In genomic region chr2:38142905-38143304, GRCm38 (mm10) we compare ENCODE assay signal across 19 mouse cellular contexts.
DNase-seq lines count a peak whose midpoint lies in the region; ATAC-seq and TF ChIP-seq lines count a peak whose summit lies in the region.
"Had no signal": no experiment of that assay in that cellular context is flagged by ENCODE, and none has a peak within 500 bp of the region (broad histone marks: within the 10 kb centered on the region; RNA-seq: fewer than 3 reads in every experiment).

No protein-coding gene starts in this region.

- DNase-seq in liver, postnatal 0 days = no peak
- DNase-seq in forebrain, embryonic 11.5 days (ENCODE audit: low spot score) = no peak
- DNase-seq in hindbrain, embryonic 14.5 days (ENCODE audit: low spot score) = no peak
- DNase-seq in frontal cortex, postnatal 14 days (ENCODE audit: low spot score in 2 of 2) = no peak
- DNase-seq: adrenal gland, adult 8-10 months; cerebellum, postnatal 10 days; heart, postnatal 14 days; kidney, postnatal 4 days; lung, postnatal 4 days; right cerebral cortex, adult 18-20 months had no signal

- no peaks in the 10 kb centered on the region for H3K36me3 ChIP-seq in liver, embryonic 12.5 days
- H3K36me3 ChIP-seq in liver, postnatal 0 days (replicated peaks; ENCODE audit: insufficient read depth, low read length) = no peaks in the 10 kb centered on the region
- no peaks in the 10 kb centered on the region for H3K36me3 ChIP-seq in forebrain, embryonic 11.5 days (ENCODE audit: control insufficient read depth, insufficient read depth, low read length)
- H3K36me3 ChIP-seq in forebrain, embryonic 15.5 days = no peaks in the 10 kb centered on the region
- no peaks in the 10 kb centered on the region for H3K36me3 ChIP-seq in midbrain, embryonic 16.5 days (ENCODE audit: control insufficient read depth, insufficient read depth, low read length)
- H3K36me3 ChIP-seq in hindbrain, embryonic 14.5 days (replicated peaks; ENCODE audit: control insufficient read depth, insufficient read depth) = no peaks in the 10 kb centered on the region
- H3K36me3 ChIP-seq: heart, embryonic 12.5 days; hindbrain, embryonic 15.5 days; intestine, embryonic 15.5 days; kidney, embryonic 15.5 days; limb, embryonic 15.5 days; lung, embryonic 15.5 days had no signal

- H3K9ac ChIP-seq in liver, embryonic 12.5 days = no peak overlapping the region
- no peak overlapping the region for H3K9ac ChIP-seq in liver, postnatal 0 days (replicated peaks)
- no peak overlapping the region for H3K9ac ChIP-seq in forebrain, embryonic 11.5 days (ENCODE audit: low read length)
- no peak overlapping the region; the same call in 1 of the 2 replicates for H3K9ac ChIP-seq in forebrain, embryonic 15.5 days (replicated peaks)
- H3K9ac ChIP-seq in midbrain, embryonic 16.5 days (ENCODE audit: low read depth, low read length) = no peak overlapping the region
- H3K9ac ChIP-seq in hindbrain, embryonic 14.5 days = no peak overlapping the region
- H3K9ac ChIP-seq: heart, embryonic 12.5 days; hindbrain, embryonic 15.5 days; intestine, embryonic 15.5 days; kidney, embryonic 15.5 days; limb, embryonic 15.5 days; lung, embryonic 15.5 days had no signal

- ATAC-seq in liver, embryonic 12.5 days = no peak
- no peak for ATAC-seq in liver, postnatal 0 days
- no peak for ATAC-seq in forebrain, embryonic 11.5 days (replicated peaks; ENCODE audit: low FRiP score)
- ATAC-seq in forebrain, embryonic 15.5 days (replicated peaks) = peak; percentile 26; the same call in 1 of the 2 replicates
- 0 out of 2 replicates have a peak, but pooled peaks have one; percentile 34 for ATAC-seq in midbrain, embryonic 16.5 days
- no peak for ATAC-seq in hindbrain, embryonic 14.5 days (ENCODE audit: low FRiP score)
- ATAC-seq: intestine, embryonic 15.5 days had no signal

- peaks cover 38% of the 10 kb centered on the region for H3K4me1 ChIP-seq in liver, embryonic 12.5 days
- H3K4me1 ChIP-seq in liver, postnatal 0 days (ENCODE audit: insufficient read depth) = peaks cover 14% of the 10 kb centered on the region
- peaks cover 14% of the 10 kb centered on the region for H3K4me1 ChIP-seq in forebrain, embryonic 11.5 days (replicated peaks; ENCODE audit: control insufficient read depth, insufficient read depth, low read length)
- H3K4me1 ChIP-seq in forebrain, embryonic 15.5 days = peaks cover 51% of the 10 kb centered on the region
- peaks cover 26% of the 10 kb centered on the region for H3K4me1 ChIP-seq in midbrain, embryonic 16.5 days (ENCODE audit: control insufficient read depth, insufficient read depth, low read length)
- peaks cover 9% of the 10 kb centered on the region for H3K4me1 ChIP-seq in hindbrain, embryonic 14.5 days (replicated peaks; ENCODE audit: control insufficient read depth, insufficient read depth, low read length)
- H3K4me1 ChIP-seq: intestine, embryonic 15.5 days; kidney, embryonic 15.5 days; lung, embryonic 15.5 days had no signal

- H3K4me3 ChIP-seq in liver, embryonic 12.5 days = no peak overlapping the region
- no peak overlapping the region for H3K4me3 ChIP-seq in liver, postnatal 0 days (ENCODE audit: low read depth, low read length)
- H3K4me3 ChIP-seq in forebrain, embryonic 11.5 days (ENCODE audit: low read depth, low read length) = no peak overlapping the region
- no peak overlapping the region for H3K4me3 ChIP-seq in forebrain, embryonic 15.5 days
- H3K4me3 ChIP-seq in midbrain, embryonic 16.5 days (ENCODE audit: low read depth, low read length) = no peak overlapping the region
- no peak overlapping the region for H3K4me3 ChIP-seq in hindbrain, embryonic 14.5 days (replicated peaks; ENCODE audit: low read length)
- H3K4me3 ChIP-seq: heart, embryonic 12.5 days; hindbrain, embryonic 15.5 days; intestine, embryonic 15.5 days; kidney, embryonic 15.5 days; limb, embryonic 15.5 days; lung, embryonic 15.5 days had no signal

- peak overlapping the region; percentile 27; the same call in 1 of the 2 replicates for H3K27ac ChIP-seq in liver, embryonic 12.5 days
- no peak overlapping the region for H3K27ac ChIP-seq in liver, postnatal 0 days (ENCODE audit: low read depth)
- H3K27ac ChIP-seq in forebrain, embryonic 11.5 days (ENCODE audit: low read depth, low read length) = peak overlapping the region; percentile 83
- H3K27ac ChIP-seq in forebrain, embryonic 15.5 days (replicated peaks) = peak overlapping the region; percentile 78
- H3K27ac ChIP-seq in midbrain, embryonic 16.5 days (ENCODE audit: low read length) = peak overlapping the region; percentile 55
- H3K27ac ChIP-seq in hindbrain, embryonic 14.5 days = no peak overlapping the region
- H3K27ac ChIP-seq: hindbrain, embryonic 15.5 days; intestine, embryonic 15.5 days; kidney, embryonic 15.5 days; limb, embryonic 15.5 days; lung, embryonic 15.5 days had no signal

- TF ChIP-seq CTCF in liver, postnatal 0 days (IDR thresholded peaks at IDR 0.05; ENCODE audit: low read depth) = no peak

- H3K9me3 ChIP-seq in liver, embryonic 12.5 days (replicated peaks) = no peaks in the 10 kb centered on the region
- no peaks in the 10 kb centered on the region for H3K9me3 ChIP-seq in liver, postnatal 0 days (ENCODE audit: low read length)
- H3K9me3 ChIP-seq in forebrain, embryonic 11.5 days (ENCODE audit: control insufficient read depth, low read length) = no peaks in the 10 kb centered on the region
- H3K9me3 ChIP-seq in forebrain, embryonic 15.5 days = no peaks in the 10 kb centered on the region
- no peaks in the 10 kb centered on the region for H3K9me3 ChIP-seq in midbrain, embryonic 16.5 days (replicated peaks; ENCODE audit: control insufficient read depth, low read length, poor library complexity, severe bottlenecking)
- H3K9me3 ChIP-seq in hindbrain, embryonic 14.5 days (ENCODE audit: control insufficient read depth, low read length) = no peaks in the 10 kb centered on the region
- H3K9me3 ChIP-seq: heart, embryonic 12.5 days; hindbrain, embryonic 15.5 days; intestine, embryonic 15.5 days; kidney, embryonic 15.5 days; limb, embryonic 15.5 days; lung, embryonic 15.5 days had no signal

- WGBS in liver, embryonic 12.5 days (ENCODE audit: insufficient replicate concordance) = 40% methylated on average over 5 of the region's 5 CpGs
- 60% methylated on average over 5 of the region's 5 CpGs for WGBS in liver, postnatal 0 days (ENCODE audit: insufficient replicate concordance)
- WGBS in forebrain, embryonic 11.5 days = 26% methylated on average over 5 of the region's 5 CpGs
- WGBS in forebrain, embryonic 15.5 days = 12% methylated on average over 5 of the region's 5 CpGs
- WGBS in midbrain, embryonic 16.5 days = 31% methylated on average over 5 of the region's 5 CpGs
- WGBS in hindbrain, embryonic 14.5 days = 28% methylated on average over 5 of the region's 5 CpGs

- H3K27me3 ChIP-seq in liver, embryonic 12.5 days (replicated peaks) = no peaks in the 10 kb centered on the region
- H3K27me3 ChIP-seq in liver, postnatal 0 days (ENCODE audit: insufficient read depth, low read length) = no peaks in the 10 kb centered on the region
- no peaks in the 10 kb centered on the region for H3K27me3 ChIP-seq in forebrain, embryonic 11.5 days (ENCODE audit: control insufficient read depth, insufficient read depth, low read length)
- no peaks in the 10 kb centered on the region for H3K27me3 ChIP-seq in forebrain, embryonic 15.5 days
- H3K27me3 ChIP-seq in midbrain, embryonic 16.5 days (ENCODE audit: control insufficient read depth, insufficient read depth, low read depth, low read length) = no peaks in the 10 kb centered on the region
- H3K27me3 ChIP-seq in hindbrain, embryonic 14.5 days (ENCODE audit: control insufficient read depth, insufficient read depth, low read length) = no peaks in the 10 kb centered on the region
- H3K27me3 ChIP-seq: heart, embryonic 12.5 days; hindbrain, embryonic 15.5 days; intestine, embryonic 15.5 days; kidney, embryonic 15.5 days; limb, embryonic 15.5 days; lung, embryonic 15.5 days had no signal

- no peak for TF ChIP-seq EP300 in liver, postnatal 0 days (IDR thresholded peaks at IDR 0.05; ENCODE audit: low read depth)

- no peak overlapping the region for H3K4me2 ChIP-seq in liver, embryonic 12.5 days
- no peak overlapping the region for H3K4me2 ChIP-seq in liver, postnatal 0 days (ENCODE audit: low read depth, low read length)
- H3K4me2 ChIP-seq in forebrain, embryonic 11.5 days (ENCODE audit: low read depth, low read length, severe bottlenecking) = peak overlapping the region; percentile 21; the same call in 1 of the 2 replicates
- H3K4me2 ChIP-seq in forebrain, embryonic 15.5 days (replicated peaks) = 0 out of 2 replicates have a peak overlapping the region, but pooled peaks have one; percentile 5
- H3K4me2 ChIP-seq in midbrain, embryonic 16.5 days (ENCODE audit: low read length) = no peak overlapping the region
- no peak overlapping the region for H3K4me2 ChIP-seq in hindbrain, embryonic 14.5 days (replicated peaks)
- H3K4me2 ChIP-seq: heart, embryonic 12.5 days; hindbrain, embryonic 15.5 days; intestine, embryonic 15.5 days; kidney, embryonic 15.5 days; limb, embryonic 15.5 days; lung, embryonic 15.5 days had no signal

Comparison
In these comparisons a context has a peak if more than half of its experiments do, and no peak if none do; other contexts are left out.
1. ATAC-seq: peak in forebrain, embryonic 15.5 days (single experiment) and midbrain, embryonic 16.5 days (single experiment); none in liver, embryonic 12.5 days (single experiment), liver, postnatal 0 days (single experiment), forebrain, embryonic 11.5 days (single experiment) and hindbrain, embryonic 14.5 days (single experiment).
2. H3K27ac ChIP-seq: peak in liver, embryonic 12.5 days (single experiment), forebrain, embryonic 11.5 days (single experiment), forebrain, embryonic 15.5 days (single experiment) and midbrain, embryonic 16.5 days (single experiment); none in liver, postnatal 0 days (single experiment) and hindbrain, embryonic 14.5 days (single experiment).
3. H3K4me2 ChIP-seq: peak in forebrain, embryonic 11.5 days (single experiment) and forebrain, embryonic 15.5 days (single experiment); none in liver, embryonic 12.5 days (single experiment), liver, postnatal 0 days (single experiment), midbrain, embryonic 16.5 days (single experiment) and hindbrain, embryonic 14.5 days (single experiment).